Mouse (Mus musculus) myocyte (in vitro differentiated cells): Measurements from ENCODE around the gene Zfp362.

Experiments used
- CEBPB ChIP-seq: IDR thresholded peaks from 2 replicates; pipeline ENCODE4 v1.6.1; 2011; ENCODE audit warnings: mild to moderate bottlenecking, moderate library complexity; ENCODE audit not compliant: poor library complexity, insufficient read depth, severe bottlenecking
- MAX ChIP-seq: IDR thresholded peaks from one replicate; pipeline ENCODE4 v1.6.1; 2011; ENCODE audit warnings: low read depth, mild to moderate bottlenecking, control low read depth
- MYOD1 ChIP-seq, 3 experiments: IDR thresholded peaks; one replicate each; pipeline ENCODE4 v1.6.1; 2011; ENCODE audit warnings: control low read depth in 2 of 3, low read depth in 2 of 3, mild to moderate bottlenecking in 2 of 3, moderate library complexity in 1 of 3; ENCODE audit not compliant: insufficient read length in 2 of 3, control insufficient read depth in 1 of 3
- MYOG ChIP-seq, 3 experiments: IDR thresholded peaks; one replicate each; pipeline ENCODE4 v1.6.1; 2011; ENCODE audit warnings: control low read depth in 2 of 3, low read depth in 2 of 3, mild to moderate bottlenecking in 2 of 3; ENCODE audit not compliant: insufficient read length in 2 of 3, control insufficient read depth in 1 of 3, insufficient read depth in 1 of 3
- POLR2A ChIP-seq: IDR thresholded peaks from one replicate; pipeline ENCODE4 v1.6.1; 2011; ENCODE audit warnings: low read depth, mild to moderate bottlenecking, control low read depth, moderate library complexity; ENCODE audit not compliant: insufficient read length
- POLR2AphosphoS2 ChIP-seq: IDR thresholded peaks from one replicate; pipeline ENCODE4 v1.6.1; 2011; ENCODE audit warnings: low read depth, control low read depth; ENCODE audit not compliant: insufficient read length
- REST ChIP-seq: IDR thresholded peaks from one replicate; pipeline ENCODE4 v1.6.1; 2011; ENCODE audit warnings: mild to moderate bottlenecking, control low read depth, moderate library complexity; ENCODE audit not compliant: insufficient read depth, insufficient read length
- SRF ChIP-seq: IDR thresholded peaks from one replicate; pipeline ENCODE4 v1.6.1; 2011; ENCODE audit warnings: low read depth; ENCODE audit not compliant: control insufficient read depth, insufficient read length
- TCF12 ChIP-seq: IDR thresholded peaks from one replicate; pipeline ENCODE4 v1.6.1; 2011; ENCODE audit warnings: mild to moderate bottlenecking, control low read depth; ENCODE audit not compliant: poor library complexity, insufficient read depth, severe bottlenecking
- TCF3 ChIP-seq: IDR thresholded peaks from one replicate; pipeline ENCODE4 v1.6.1; 2011; ENCODE audit warnings: low read depth, control low read depth; ENCODE audit not compliant: insufficient read length
- USF1 ChIP-seq: IDR thresholded peaks from one replicate; pipeline ENCODE4 v1.6.1; 2011; ENCODE audit warnings: low read depth, mild to moderate bottlenecking, control low read depth, moderate library complexity

DNA sequence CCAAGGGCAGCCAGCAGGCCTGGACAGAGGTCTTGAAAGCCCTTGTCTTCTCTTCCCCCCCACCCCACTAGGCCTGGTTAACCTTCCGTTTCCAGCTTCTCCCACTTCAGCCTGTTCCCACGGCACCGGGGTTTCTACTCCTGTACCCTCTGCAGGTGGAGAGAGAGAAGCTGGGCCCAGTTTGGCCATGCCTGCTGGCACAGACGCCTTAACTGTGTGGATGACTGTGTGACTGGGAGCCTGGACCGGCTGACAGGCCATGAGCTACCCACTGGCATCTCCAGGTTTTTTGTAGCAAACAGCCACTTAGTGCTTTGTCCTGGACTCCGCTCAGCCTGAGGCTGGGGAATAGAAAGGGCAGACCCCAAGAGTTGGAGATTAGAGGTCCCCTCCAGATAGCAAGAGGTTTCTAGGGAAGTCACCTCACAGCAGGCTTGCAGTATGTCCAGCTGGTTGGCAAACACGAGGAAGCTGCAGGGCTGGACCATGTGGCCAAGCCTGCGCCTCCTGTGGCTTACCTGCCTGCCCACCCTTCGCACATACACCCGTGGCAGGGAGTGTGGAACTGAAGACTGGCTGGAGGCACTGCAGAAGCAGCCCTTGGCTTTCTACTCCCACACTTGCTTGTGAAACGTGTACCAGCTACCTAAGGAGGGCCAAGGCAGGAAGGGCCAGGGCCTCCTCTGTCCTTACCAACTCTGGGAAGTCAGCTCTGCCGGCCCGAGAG is 53.7 kb downstream of the Zfp362 start:
- no peak for TF ChIP-seq POLR2A
- TF ChIP-seq TCF3, result no peak
- TF ChIP-seq REST, result no peak
- TF ChIP-seq USF1, result no peak
- no peak for TF ChIP-seq TCF12
- no peak for TF ChIP-seq MAX
- TF ChIP-seq CEBPB, result no peak
- TF ChIP-seq MYOD1 (IDR thresholded peaks at IDR 0.05; ENCODE audit: control insufficient read depth in 1 of 3, insufficient read length in 2 of 3, low read depth in 2 of 3), result no peak
- no peak for TF ChIP-seq POLR2AphosphoS2
- no peak for TF ChIP-seq SRF
- no peak for TF ChIP-seq MYOG (IDR thresholded peaks at IDR 0.05; ENCODE audit: control insufficient read depth in 1 of 3, insufficient read depth in 1 of 3, insufficient read length in 2 of 3, low read depth in 2 of 3)
